Mouse (Mus musculus) E14TG2a.4 (cell line): ENCODE results near the gene Hnrnpa1.

Source experiments
- CTCF ChIP-seq: conservative IDR thresholded peaks from 2 replicates; pipeline ENCODE4 v1.5.1; 2014; ENCODE audit warnings: low read length
- NANOG ChIP-seq: IDR thresholded peaks from 2 replicates; pipeline ENCODE4 v1.6.1; 2014; ENCODE audit warnings: borderline replicate concordance, low read length, mixed read lengths

DNA sequence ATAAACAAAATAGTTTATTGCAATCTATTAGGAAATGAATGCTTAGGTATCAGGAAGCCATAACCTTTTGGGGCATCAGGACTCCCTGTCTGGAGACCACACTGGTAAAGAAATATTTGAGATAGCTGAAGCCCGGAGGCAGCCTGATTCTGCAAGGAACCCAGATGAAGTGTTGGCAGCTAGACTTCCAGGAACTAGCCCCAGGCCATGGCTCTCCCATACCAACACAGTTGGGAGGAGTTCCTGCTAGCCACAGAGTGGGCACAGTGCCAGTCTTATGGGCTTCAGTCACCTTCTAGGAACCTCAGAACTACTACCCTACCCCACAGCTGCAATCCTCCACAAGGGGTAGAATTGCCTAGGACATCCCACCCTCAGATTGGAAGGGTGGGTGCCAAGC is 19.8 kb downstream of the Hnrnpa1 start:
- no peak for TF ChIP-seq CTCF
- no peak for TF ChIP-seq NANOG
